Mouse (Mus musculus): ENCODE data around the gene Tor1a. TPM values are rescaled to one million over a fixed set of nuclear protein-coding genes. Genes with fewer than 3 reads are reported as not detected.

Tor1a gene
- total and polyA plus RNA-seq, 2 experiments from 2014 or later: 62.4 to 83.2 TPM

- TF ChIP-seq CTCF (IDR thresholded peaks at IDR 0.05; ENCODE audit: low read depth): no peak
- Histone ChIP-seq H3K4me2 (ENCODE audit: low read depth, low read length) (no peak overlapping the region), H3K4me1 (ENCODE audit: insufficient read depth, low read length) (no peaks in the 10 kb centered on the region), H3K9me3 (ENCODE audit: low read length) (no peaks in the 10 kb centered on the region), H3K4me3 (ENCODE audit: low read length) (no peak overlapping the region), H3K9ac (replicated peaks; ENCODE audit: low read length) (no peak overlapping the region), H3K27ac (no peak overlapping the region), H3K36me3 (ENCODE audit: insufficient read depth, low read length) (peaks cover 22% of the 10 kb centered on the region; the same call in 1 of the 2 replicates), H3K27me3 (ENCODE audit: insufficient read depth, low read length) (no peaks in the 10 kb centered on the region)
- DNase-seq (ENCODE audit: low spot score): peak; percentile 18
- ATAC-seq: no peak
- WGBS: 62% methylated on average over 8 of the region's 8 CpGs
Observed at GRCm38 (mm10) chr2:30998443-30999260, 30.9 kb upstream of the Tor1a start.

GRCm38 (mm10) chr2:30995432-30995996, 27.8 kb upstream of the Tor1a start:
- no peaks in the 10 kb centered on the region for H3K4me1 ChIP-seq (ENCODE audit: insufficient read depth, low read length)
- H3K27ac ChIP-seq: no peak overlapping the region
- H3K27me3 ChIP-seq (ENCODE audit: insufficient read depth, low read length): no peaks in the 10 kb centered on the region
- no peak for DNase-seq (ENCODE audit: low spot score)
- ATAC-seq: no peak
- H3K4me3 ChIP-seq (ENCODE audit: low read length): no peak overlapping the region
- TF ChIP-seq CTCF (IDR thresholded peaks at IDR 0.05; ENCODE audit: low read depth): no peak
- H3K36me3 ChIP-seq (ENCODE audit: insufficient read depth, low read length): peaks cover 6% of the 10 kb centered on the region; the same call in 1 of the 2 replicates
- 0 out of 2 replicates have a peak overlapping the region, but pooled peaks have one; percentile 21 for H3K9ac ChIP-seq (replicated peaks; ENCODE audit: low read length)
- WGBS: 62% methylated on average over 11 of the region's 11 CpGs
- no peaks in the 10 kb centered on the region for H3K9me3 ChIP-seq (ENCODE audit: low read length)
- no peak overlapping the region for H3K4me2 ChIP-seq (ENCODE audit: low read depth, low read length)

- no peak for ATAC-seq
- H3K9ac ChIP-seq (replicated peaks; ENCODE audit: low read length): no peak overlapping the region
- no peak overlapping the region for H3K4me2 ChIP-seq (ENCODE audit: low read depth, low read length)
- no peaks in the 10 kb centered on the region for H3K9me3 ChIP-seq (ENCODE audit: low read length)
- H3K4me1 ChIP-seq (ENCODE audit: insufficient read depth, low read length): no peaks in the 10 kb centered on the region
- H3K36me3 ChIP-seq (ENCODE audit: insufficient read depth, low read length): peaks cover 2% of the 10 kb centered on the region; the same call in 1 of the 2 replicates
- DNase-seq (ENCODE audit: low spot score): no peak
- no peak overlapping the region for H3K27ac ChIP-seq
- H3K4me3 ChIP-seq (ENCODE audit: low read length): no peak overlapping the region
- TF ChIP-seq CTCF (IDR thresholded peaks at IDR 0.05; ENCODE audit: low read depth): no peak
- WGBS: 90% methylated on average over 4 of the region's 4 CpGs
- H3K27me3 ChIP-seq (ENCODE audit: insufficient read depth, low read length): no peaks in the 10 kb centered on the region
Observed at GRCm38 (mm10) chr2:30994853-30995252, 27.1 kb upstream of the Tor1a start.

GRCm38 (mm10) chr2:30990221-30990620, 22.5 kb upstream of the Tor1a start:
- TF ChIP-seq CTCF (IDR thresholded peaks at IDR 0.05; ENCODE audit: low read depth): no peak
- 88% methylated on average over 9 of the region's 9 CpGs for WGBS
- H3K4me3 ChIP-seq (ENCODE audit: low read length): no peak overlapping the region
- H3K4me2 ChIP-seq (ENCODE audit: low read depth, low read length): no peak overlapping the region
- no peaks in the 10 kb centered on the region for H3K4me1 ChIP-seq (ENCODE audit: insufficient read depth, low read length)
- ATAC-seq: no peak
- no peaks in the 10 kb centered on the region for H3K36me3 ChIP-seq (ENCODE audit: insufficient read depth, low read length)
- DNase-seq (ENCODE audit: low spot score): no peak
- H3K9me3 ChIP-seq (ENCODE audit: low read length): no peaks in the 10 kb centered on the region
- no peak overlapping the region for H3K9ac ChIP-seq (replicated peaks; ENCODE audit: low read length)
- H3K27ac ChIP-seq: no peak overlapping the region
- H3K27me3 ChIP-seq (ENCODE audit: insufficient read depth, low read length): no peaks in the 10 kb centered on the region

- Histone ChIP-seq H3K4me1 (ENCODE audit: insufficient read depth, low read length) (no peaks in the 10 kb centered on the region), H3K9ac (replicated peaks; ENCODE audit: low read length) (no peak overlapping the region), H3K27me3 (ENCODE audit: insufficient read depth, low read length) (no peaks in the 10 kb centered on the region), H3K4me3 (ENCODE audit: low read length) (no peak overlapping the region), H3K27ac (no peak overlapping the region), H3K36me3 (ENCODE audit: insufficient read depth, low read length) (no peaks in the 10 kb centered on the region), H3K9me3 (ENCODE audit: low read length) (no peaks in the 10 kb centered on the region), H3K4me2 (ENCODE audit: low read depth, low read length) (no peak overlapping the region)
- WGBS: 34% methylated on average over 17 of the region's 17 CpGs
- DNase-seq (ENCODE audit: low spot score): no peak
- no peak for TF ChIP-seq CTCF (IDR thresholded peaks at IDR 0.05; ENCODE audit: low read depth)
- no peak for ATAC-seq
Observed at GRCm38 (mm10) chr2:30985111-30986020, 17.6 kb upstream of the Tor1a start.

GRCm38 (mm10) chr2:30983024-30983423, 15.3 kb upstream of the Tor1a start:
- no peak for ATAC-seq
- H3K4me1 ChIP-seq (ENCODE audit: insufficient read depth, low read length): no peaks in the 10 kb centered on the region
- no peaks in the 10 kb centered on the region for H3K27me3 ChIP-seq (ENCODE audit: insufficient read depth, low read length)
- peak overlapping the region; percentile 65; the same call in 1 of the 2 replicates for H3K27ac ChIP-seq
- H3K4me3 ChIP-seq (ENCODE audit: low read length): peak overlapping the region; percentile 84
- H3K9ac ChIP-seq (replicated peaks; ENCODE audit: low read length): peak overlapping the region; percentile 54; the same call in 1 of the 2 replicates
- no peak for TF ChIP-seq CTCF (IDR thresholded peaks at IDR 0.05; ENCODE audit: low read depth)
- DNase-seq (ENCODE audit: low spot score): peak; percentile 25
- H3K4me2 ChIP-seq (ENCODE audit: low read depth, low read length): peak overlapping the region; percentile 62
- H3K36me3 ChIP-seq (ENCODE audit: insufficient read depth, low read length): peaks cover 14% of the 10 kb centered on the region
- no peaks in the 10 kb centered on the region for H3K9me3 ChIP-seq (ENCODE audit: low read length)
- WGBS: 41% methylated on average over 7 of the region's 7 CpGs
